13 mouse cellular contexts compared by ENCODE assay signal in the genomic region with DNA sequence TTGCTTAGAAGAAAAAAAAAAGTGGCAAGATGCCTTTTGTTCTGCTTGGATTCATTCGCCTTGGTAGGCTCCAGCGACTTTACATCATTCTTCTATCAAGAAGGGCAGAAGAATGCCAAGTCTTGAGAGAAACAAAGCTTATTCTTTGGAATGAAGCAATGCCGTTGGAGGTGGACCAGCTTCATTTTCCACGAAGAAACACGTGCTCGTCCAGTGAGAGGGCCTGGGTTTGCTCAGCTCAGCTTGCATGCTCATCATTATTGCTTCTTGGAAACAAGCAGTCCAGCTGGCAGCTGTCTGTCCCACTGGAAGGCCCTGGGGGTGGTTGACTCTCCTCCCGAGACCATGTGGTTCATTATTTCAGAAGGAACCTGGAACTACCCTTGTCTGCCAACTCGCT.
"Had no signal": no experiment of that assay in that cellular context is flagged by ENCODE, and none has a peak within 500 bp of the region (broad histone marks: within the 10 kb centered on the region; RNA-seq: fewer than 3 reads in every experiment).

No protein-coding gene starts in this region.

- H3K4me3 ChIP-seq: kidney, embryonic 15.5 days; limb, embryonic 15.5 days; liver, embryonic 12.5 days; lung, embryonic 15.5 days; midbrain, embryonic 13.5 days; neural tube, embryonic 12.5 days; stomach, embryonic 15.5 days had no signal

- H3K4me1 ChIP-seq: liver, embryonic 12.5 days; lung, embryonic 15.5 days; stomach, embryonic 15.5 days had no signal

- H3K27me3 ChIP-seq: limb, embryonic 15.5 days; liver, embryonic 12.5 days; lung, embryonic 15.5 days; midbrain, embryonic 13.5 days; neural tube, embryonic 12.5 days; stomach, embryonic 15.5 days had no signal

- H3K36me3 ChIP-seq: kidney, embryonic 15.5 days; limb, embryonic 15.5 days; liver, embryonic 12.5 days; lung, embryonic 15.5 days; midbrain, embryonic 13.5 days; neural tube, embryonic 12.5 days; stomach, embryonic 15.5 days had no signal

- H3K27ac ChIP-seq: kidney, embryonic 15.5 days; limb, embryonic 15.5 days; liver, embryonic 12.5 days; lung, embryonic 15.5 days; midbrain, embryonic 13.5 days; neural tube, embryonic 12.5 days; stomach, embryonic 15.5 days had no signal

- DNase-seq: kidney, adult 2 months; kidney, postnatal 14 days; layer of hippocampus, adult 9-11 months; layer of hippocampus, postnatal 36 days; spleen, adult 18-20 months; thymus, postnatal 36 days had no signal
